ENCODE assay signal across 11 mouse cellular contexts in the genomic region with DNA sequence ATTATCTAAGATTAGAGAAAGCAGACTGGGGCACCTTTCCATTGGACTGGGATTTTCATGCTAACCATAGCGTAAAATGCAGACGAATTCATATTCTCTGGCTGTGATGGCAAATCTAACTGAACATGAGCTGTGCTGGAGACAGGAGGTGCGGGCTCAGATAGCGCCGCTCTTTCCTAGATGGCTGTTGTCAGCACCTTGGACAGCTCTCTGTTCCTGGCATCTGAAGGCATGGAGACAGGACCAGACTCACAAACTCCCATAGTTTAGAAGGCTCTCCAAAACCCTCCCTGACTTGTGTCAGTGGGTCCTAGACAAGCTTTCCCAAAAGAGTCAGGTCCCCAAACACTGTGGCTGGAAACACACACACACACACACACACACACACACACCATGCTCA. TPM values are rescaled to one million over a fixed set of nuclear protein-coding genes. Genes with fewer than 3 reads are reported as not detected.
A peak's percentile ranks its signal among the peaks of the same experiment; 100 is the strongest.
DNase-seq lines count a peak whose midpoint lies in the region; ATAC-seq and TF ChIP-seq lines count a peak whose summit lies in the region.
"Had no signal": no experiment of that assay in that cellular context is flagged by ENCODE, and none has a peak within 500 bp of the region (broad histone marks: within the 10 kb centered on the region; RNA-seq: fewer than 3 reads in every experiment).

No protein-coding gene starts in this region.

- H3K9ac ChIP-seq in hindbrain, embryonic 13.5 days: no peak overlapping the region
- H3K9ac ChIP-seq: hindbrain, embryonic 15.5 days had no signal

- no peak for ATAC-seq in hindbrain, embryonic 13.5 days (ENCODE audit: low FRiP score)
- ATAC-seq: Patski had no signal

- 32% methylated on average over 5 of the region's 5 CpGs for WGBS in hindbrain, embryonic 10.5 days
- WGBS in hindbrain, embryonic 13.5 days: 34% methylated on average over 5 of the region's 5 CpGs
- WGBS in thymus, adult 2 months: 44% methylated on average over 5 of the region's 5 CpGs

- no peaks in the 10 kb centered on the region for H3K4me1 ChIP-seq in hindbrain, embryonic 10.5 days (replicated peaks)
- no peaks in the 10 kb centered on the region for H3K4me1 ChIP-seq in hindbrain, embryonic 13.5 days (replicated peaks)
- no peaks in the 10 kb centered on the region for H3K4me1 ChIP-seq in thymus, adult 2 months (replicated peaks; ENCODE audit: control insufficient read depth, insufficient read depth, low read length)
- H3K4me1 ChIP-seq: hindbrain, embryonic 15.5 days had no signal

- no peak overlapping the region for H3K27ac ChIP-seq in hindbrain, embryonic 10.5 days
- H3K27ac ChIP-seq in hindbrain, embryonic 13.5 days: no peak overlapping the region
- H3K27ac ChIP-seq in thymus, adult 2 months (ENCODE audit: control insufficient read depth, insufficient read depth, low read length): no peak overlapping the region
- H3K27ac ChIP-seq in gastrocnemius, adult 2 months: no peak overlapping the region
- H3K27ac ChIP-seq: hindbrain, embryonic 15.5 days; macrophage had no signal

- intact Hi-C loops in gastrocnemius, adult 2 months (cut with DNase I): no loop called here

- H3K27me3 ChIP-seq in hindbrain, embryonic 10.5 days (ENCODE audit: insufficient read depth, poor library complexity, severe bottlenecking): no peaks in the 10 kb centered on the region
- H3K27me3 ChIP-seq in hindbrain, embryonic 13.5 days: no peaks in the 10 kb centered on the region; the same call in 1 of the 2 replicates
- no peaks in the 10 kb centered on the region for H3K27me3 ChIP-seq in thymus, adult 2 months (ENCODE audit: control insufficient read depth, insufficient read depth, low read length)
- H3K27me3 ChIP-seq: hindbrain, embryonic 15.5 days; Patski had no signal

- H3K4me3 ChIP-seq in hindbrain, embryonic 10.5 days: no peak overlapping the region
- H3K4me3 ChIP-seq in hindbrain, embryonic 13.5 days: no peak overlapping the region
- H3K4me3 ChIP-seq in thymus, adult 2 months (ENCODE audit: control insufficient read depth, insufficient read depth, low read length): no peak overlapping the region
- H3K4me3 ChIP-seq in gastrocnemius, adult 2 months: no peak overlapping the region
- H3K4me3 ChIP-seq: hindbrain, embryonic 15.5 days had no signal

- no peak for TF ChIP-seq CTCF in thymus, adult 2 months (IDR thresholded peaks at IDR 0.05; ENCODE audit: borderline replicate concordance, control insufficient read depth, extremely low read depth, insufficient read depth, low read length, poor library complexity)
- TF ChIP-seq CTCF in gastrocnemius, adult 2 months (IDR thresholded peaks at IDR 0.05): no peak

- no peak for TF ChIP-seq POLR2A in thymus, adult 2 months (IDR thresholded peaks at IDR 0.05; ENCODE audit: control insufficient read depth, extremely low read depth, insufficient read depth, low read length, poor library complexity)

- H3K9me3 ChIP-seq in hindbrain, embryonic 10.5 days: peaks cover 8% of the 10 kb centered on the region; the same call in 1 of the 2 replicates
- H3K9me3 ChIP-seq in hindbrain, embryonic 13.5 days: 0 out of 2 replicates have a peak, but pooled peaks cover 5% of the 10 kb centered on the region
- H3K9me3 ChIP-seq: hindbrain, embryonic 15.5 days had no signal

- no peaks in the 10 kb centered on the region for H3K36me3 ChIP-seq in hindbrain, embryonic 10.5 days
- no peaks in the 10 kb centered on the region for H3K36me3 ChIP-seq in hindbrain, embryonic 13.5 days
- no peaks in the 10 kb centered on the region for H3K36me3 ChIP-seq in thymus, adult 2 months (ENCODE audit: control insufficient read depth, insufficient read depth, low read length)
- H3K36me3 ChIP-seq: hindbrain, embryonic 15.5 days had no signal

- peak; percentile 60 for DNase-seq in hindbrain, embryonic 10.5 days (ENCODE audit: low spot score)
- peak; percentile 3 for DNase-seq in 3T3-L1 (ENCODE audit: low read depth, low spot score)
- DNase-seq in adrenal gland, adult 18-20 months (ENCODE audit: low spot score in 2 of 2): peak; percentile 24 to 27
- DNase-seq in kidney, postnatal 4 days: peak; percentile 84
- DNase-seq in thymus, postnatal 14 days: no peak
- DNase-seq in thymus, adult 2 months: no peak
- no peak for DNase-seq in gastrocnemius, adult 2 months

- H3K4me2 ChIP-seq in hindbrain, embryonic 13.5 days: no peak overlapping the region
- H3K4me2 ChIP-seq: hindbrain, embryonic 15.5 days had no signal

RNA-seq across cellular contexts. Expression of a gene that starts 49.7 kb away (rescaled TPM):
- 24.0 and 33.2 TPM in 2 replicates for polyA plus RNA-seq in hindbrain, embryonic 10.5 days (2016; fragmentation: Nextera tagmentation; extraction: Ambion mirVana)
- polyA plus RNA-seq in hindbrain, embryonic 13.5 days (2015; fragmentation: Nextera tagmentation; extraction: Ambion mirVana): 11.1 and 11.8 TPM in 2 replicates
- total RNA-seq in adrenal gland, adult 18-20 months (2021): under 1 TPM; 0.27 to 0.58 TPM
- polyA plus RNA-seq in thymus, adult 2 months (2012; rRNA removed): 1.3 and 1.5 TPM in 2 replicates
- under 1 TPM in 1 of 2 experiments, not detected in 1; 0.17 TPM for total RNA-seq in gastrocnemius, adult 2 months (2021)
- polyA plus RNA-seq: macrophage, Patski had no signal

Comparison
In these comparisons a context has a peak if more than half of its experiments do, and no peak if none do; other contexts are left out.
1. DNase-seq: peak in hindbrain, embryonic 10.5 days (single experiment), 3T3-L1 (single experiment), adrenal gland, adult 18-20 months (2 of 2) and kidney, postnatal 4 days (2 of 2); none in thymus, postnatal 14 days (single experiment), thymus, adult 2 months (single experiment) and gastrocnemius, adult 2 months (single experiment).